Mouse (Mus musculus) adrenal gland, postnatal 0 days (tissue): ENCODE measurements around the gene Mcfd2. TPM values are rescaled to one million over a fixed set of nuclear protein-coding genes. Genes with fewer than 3 reads are reported as not detected.

Experiments
- polyA plus RNA-seq: library from polyadenylated mRNA; unstranded; fragments of >200 nt; fragmentation: Nextera tagmentation; extraction: Ambion mirVana; gene quantifications from 2 replicates; pipeline ENCODE4 v1.2.1, GENCODE M21; 2015

Mcfd2 gene
- 190 and 322 TPM in 2 replicates for polyA plus RNA-seq

GRCm38 (mm10) chr17:87265792-87266186, at the start of gene Mcfd2:
TSS of gene Mcfd2 (minus strand) at chr17:87265935.

GRCm38 (mm10) chr17:87282706-87283053, 16.9 kb upstream of the Mcfd2 start, which contains the start of gene Ttc7:
TSS of gene Ttc7 (plus strand) at chr17:87282886.

Other genes with a start within 250 kb of the Mcfd2 start
- gene Pigf, start 240.5 kb downstream of the Mcfd2 start, polyA plus RNA-seq = 28.7 and 38.2 TPM in 2 replicates
- 197 and 260 TPM in 2 replicates for gene Cript, start 240.4 kb downstream of the Mcfd2 start, polyA plus RNA-seq
- gene Socs5, start 158.3 kb downstream of the Mcfd2 start, polyA plus RNA-seq = 20.1 and 23.2 TPM in 2 replicates
- 7.7 and 8.8 TPM in 2 replicates for gene Ttc7, start 17.0 kb upstream of the Mcfd2 start, polyA plus RNA-seq
- gene Stpg4, start 161.8 kb upstream of the Mcfd2 start, polyA plus RNA-seq = not detected in 2 replicates
- 1,527 and 1,939 TPM in 2 replicates for gene Calm2, start 181.0 kb upstream of the Mcfd2 start, polyA plus RNA-seq